Mouse (Mus musculus) G1E-ER4 (cell line): ENCODE data around the gene Mael. TPM values are rescaled to one million over a fixed set of nuclear protein-coding genes. Genes with fewer than 3 reads are reported as not detected.

Source experiments
- GATA1 ChIP-seq: IDR thresholded peaks from one replicate; pipeline ENCODE4 v1.8.0; 2012; ENCODE audit warnings: low read length, inconsistent platforms
- polyA plus RNA-seq: library from polyadenylated mRNA; stranded (reverse); fragments of >175 nt; gene quantifications from 2 replicates; pipeline ENCODE4 v1.2.3, GENCODE M21; 2012

The Mael gene
- polyA plus RNA-seq, 1 experiment, result not detected

- no peak for TF ChIP-seq GATA1
These were observed 68.8 kb downstream of the Mael start for GRCm38 (mm10) chr1:166169713-166170112.

GRCm38 (mm10) chr1:166168017-166168416 lies 70.5 kb downstream of the Mael start:
- no peak for TF ChIP-seq GATA1

GRCm38 (mm10) chr1:166167405-166167804 lies 71.1 kb downstream of the Mael start:
- no peak for TF ChIP-seq GATA1

GRCm38 (mm10) chr1:166165159-166165558 lies 73.4 kb downstream of the Mael start:
- TF ChIP-seq GATA1, result no peak

GRCm38 (mm10) chr1:166164580-166164979 lies 74.0 kb downstream of the Mael start:
- TF ChIP-seq GATA1, result no peak

- no peak for TF ChIP-seq GATA1
These were observed 77.7 kb downstream of the Mael start for GRCm38 (mm10) chr1:166160569-166161445.

- no peak for TF ChIP-seq GATA1
These were observed 78.4 kb downstream of the Mael start for GRCm38 (mm10) chr1:166160111-166160510.

- TF ChIP-seq GATA1, result no peak
These were observed 79.9 kb downstream of the Mael start for GRCm38 (mm10) chr1:166158664-166159063.

GRCm38 (mm10) chr1:166157712-166158111 lies 80.8 kb downstream of the Mael start:
- no peak for TF ChIP-seq GATA1

- TF ChIP-seq GATA1, result no peak
These were observed 83.4 kb downstream of the Mael start for GRCm38 (mm10) chr1:166155113-166155494.

GRCm38 (mm10) chr1:166154162-166155112 lies 84.1 kb downstream of the Mael start:
- TF ChIP-seq GATA1, result no peak

GRCm38 (mm10) chr1:166153351-166154120 lies 85.0 kb downstream of the Mael start:
- TF ChIP-seq GATA1, result no peak

GRCm38 (mm10) chr1:166152034-166152433 lies 86.5 kb downstream of the Mael start:
- TF ChIP-seq GATA1, result no peak

GRCm38 (mm10) chr1:166151341-166151740 lies 87.2 kb downstream of the Mael start:
- no peak for TF ChIP-seq GATA1

Other genes with a start within 250 kb of the Mael start
- gene Pou2f1, start 236.1 kb downstream of the Mael start, polyA plus RNA-seq, result 24.8 and 26.5 TPM in 2 replicates
- gene Dusp27, start 110.8 kb downstream of the Mael start, polyA plus RNA-seq, result not detected in 2 replicates
- gene Gpa33, start 108.5 kb downstream of the Mael start, polyA plus RNA-seq, result not detected in 2 replicates
- gene Ildr2, start 15.4 kb upstream of the Mael start, polyA plus RNA-seq, result not detected in 2 replicates
- 12.7 and 17.4 TPM in 2 replicates for gene Tada1, start 140.3 kb upstream of the Mael start, polyA plus RNA-seq
- gene Pogk, start 171.1 kb upstream of the Mael start, polyA plus RNA-seq, result not detected in 2 replicates